Mouse (Mus musculus) embryonic fibroblast, embryonic 13.5 days (primary cell): Measurements from ENCODE around the gene Usp7.

Experiments used
- CTCF ChIP-seq: IDR thresholded peaks from 2 replicates; pipeline ENCODE4 v1.5.1; 2011; ENCODE audit warnings: mild to moderate bottlenecking, control low read depth, low read length, moderate library complexity, borderline replicate concordance; ENCODE audit not compliant: insufficient read depth
- POLR2A ChIP-seq: IDR thresholded peaks from 2 replicates; pipeline ENCODE4 v1.6.1; 2011; ENCODE audit warnings: low read depth, mild to moderate bottlenecking, control low read depth, low read length, moderate library complexity

GRCm38 (mm10) chr16:8836876-8837275, 44.8 kb upstream of the Usp7 start:
- TF ChIP-seq POLR2A: no peak
- no peak for TF ChIP-seq CTCF
